Comparison of ENCODE assay signal across 8 mouse cellular contexts in genomic region chr17:79110936-79111348, GRCm38 (mm10). TPM values are rescaled to one million over a fixed set of nuclear protein-coding genes. Genes with fewer than 3 reads are reported as not detected.
A peak's percentile ranks its signal among the peaks of the same experiment; 100 is the strongest.
DNase-seq lines count a peak whose midpoint lies in the region; ATAC-seq lines count a peak whose summit lies in the region.

No protein-coding gene starts in this region.

- no peaks in the 10 kb centered on the region for H3K36me3 ChIP-seq in forebrain, embryonic 10.5 days (replicated peaks)
- no peaks in the 10 kb centered on the region for H3K36me3 ChIP-seq in hindbrain, embryonic 15.5 days
- no peaks in the 10 kb centered on the region for H3K36me3 ChIP-seq in midbrain, embryonic 13.5 days

- H3K4me3 ChIP-seq in forebrain, embryonic 10.5 days: no peak overlapping the region
- no peak overlapping the region for H3K4me3 ChIP-seq in hindbrain, embryonic 15.5 days
- H3K4me3 ChIP-seq in midbrain, embryonic 13.5 days (replicated peaks): no peak overlapping the region

- peak; percentile 85 for ATAC-seq in hindbrain, embryonic 15.5 days (ENCODE audit: low FRiP score, low read depth)
- ATAC-seq in midbrain, embryonic 13.5 days: peak; percentile 89

- H3K27me3 ChIP-seq in forebrain, embryonic 10.5 days (ENCODE audit: poor library complexity, severe bottlenecking): no peaks in the 10 kb centered on the region
- H3K27me3 ChIP-seq in hindbrain, embryonic 15.5 days: no peaks in the 10 kb centered on the region
- H3K27me3 ChIP-seq in midbrain, embryonic 13.5 days: no peaks in the 10 kb centered on the region

- intact Hi-C loops in left cerebral cortex, postnatal 10 days (cut with DNase I): loop anchor here (2.0 to 10.0 kb wide), 3 partner anchors 244 to 734 kb away; partner anchors contain the start of gene Cdc42ep3

- H3K27ac ChIP-seq in forebrain, embryonic 10.5 days: no peak overlapping the region
- no peak overlapping the region for H3K27ac ChIP-seq in hindbrain, embryonic 15.5 days (replicated peaks)
- H3K27ac ChIP-seq in midbrain, embryonic 13.5 days: no peak overlapping the region

- no peaks in the 10 kb centered on the region for H3K4me1 ChIP-seq in forebrain, embryonic 10.5 days
- no peaks in the 10 kb centered on the region for H3K4me1 ChIP-seq in hindbrain, embryonic 15.5 days (replicated peaks)
- H3K4me1 ChIP-seq in midbrain, embryonic 13.5 days (replicated peaks): no peaks in the 10 kb centered on the region

- peak; percentile 37 for DNase-seq in ovary, postnatal 36 days (ENCODE audit: low spot score)
- DNase-seq in ovary, postnatal 10 days (ENCODE audit: low spot score): no peak
- DNase-seq in brain, adult 2 months (ENCODE audit: low read depth, low spot score): peak; percentile 82
- peak; percentile 39 for DNase-seq in forebrain, embryonic 10.5 days (ENCODE audit: extremely low spot score, low spot score)
- DNase-seq in left cerebral cortex, postnatal 10 days (ENCODE audit: extremely low spot score in 1 of 2, low spot score in 2 of 2): peak; percentile 39 to 48
- DNase-seq in testis, postnatal 10 days (ENCODE audit: low spot score): peak; percentile 61

- 33% methylated on average over 5 of the region's 5 CpGs for WGBS in forebrain, embryonic 10.5 days
- WGBS in hindbrain, embryonic 15.5 days: 25% methylated on average over 5 of the region's 5 CpGs
- WGBS in midbrain, embryonic 13.5 days: 25% methylated on average over 5 of the region's 5 CpGs

- no peaks in the 10 kb centered on the region for H3K9me3 ChIP-seq in forebrain, embryonic 10.5 days
- no peaks in the 10 kb centered on the region for H3K9me3 ChIP-seq in hindbrain, embryonic 15.5 days
- H3K9me3 ChIP-seq in midbrain, embryonic 13.5 days: no peaks in the 10 kb centered on the region

- no peak overlapping the region for H3K9ac ChIP-seq in hindbrain, embryonic 15.5 days
- H3K9ac ChIP-seq in midbrain, embryonic 13.5 days (replicated peaks): no peak overlapping the region

- no peak overlapping the region for H3K4me2 ChIP-seq in hindbrain, embryonic 15.5 days
- H3K4me2 ChIP-seq in midbrain, embryonic 13.5 days (replicated peaks): no peak overlapping the region

RNA-seq across cellular contexts. Expression of gene Qpct, which starts 59.2 kb away (rescaled TPM):
- polyA plus RNA-seq in forebrain, embryonic 10.5 days (2016; fragmentation: Nextera tagmentation; extraction: Ambion mirVana): 3.7 and 4.1 TPM in 2 replicates
- polyA plus RNA-seq in hindbrain, embryonic 15.5 days (2015; fragmentation: Nextera tagmentation; extraction: Ambion mirVana): 23.1 and 23.6 TPM in 2 replicates
- total RNA-seq in left cerebral cortex, postnatal 10 days (2021): 10 to 100 TPM; 13.6 to 16.0 TPM
- polyA plus RNA-seq in midbrain, embryonic 13.5 days (2015; fragmentation: Nextera tagmentation; extraction: Ambion mirVana): 11.7 and 12.6 TPM in 2 replicates
